Mouse (Mus musculus): ENCODE data around the gene Cer1.
A peak's percentile ranks its signal among the peaks of the same experiment; 100 is the strongest.

GRCm38 (mm10) chr4:82884636-82885534 is at the start of gene Cer1:
- TF ChIP-seq USF1 (IDR thresholded peaks at IDR 0.05; ENCODE audit: low read depth) (no peak), MAX (IDR thresholded peaks at IDR 0.05) (peak; percentile 36), FOSL1 (IDR thresholded peaks at IDR 0.05; ENCODE audit: insufficient read depth, low read length, poor library complexity, severe bottlenecking) (no peak), CTCF (IDR thresholded peaks at IDR 0.05; ENCODE audit: control insufficient read depth, insufficient read depth, insufficient read length) (no peak), CEBPB (IDR thresholded peaks at IDR 0.05; ENCODE audit: low read depth) (no peak)
